Mouse (Mus musculus) limb, embryonic 11.5 days (tissue): ENCODE data around the gene Wfdc21. TPM values are rescaled to one million over a fixed set of nuclear protein-coding genes. Genes with fewer than 3 reads are reported as not detected.

Experiments
- ATAC-seq: fragments of 200-750 bp; cut with Nextera tagmentation; 2 replicates; pipeline ENCODE4 v1.8.0; 2017; ENCODE audit warnings: low read depth; ENCODE audit not compliant: insufficient number of reproducible peaks, low FRiP score, low TSS enrichment
- DNase-seq: peaks from one replicate; pipeline ENCODE4 v3.0.0-alpha.2; 2015; ENCODE audit warnings: low spot score
- H3K27ac ChIP-seq: fragments of 300-500 bp; sonication (generic); replicated peaks from 2 replicates; pipeline ENCODE4 v1.5.1; 2014; ENCODE audit warnings: low read depth, mild to moderate bottlenecking, low read length
- H3K27me3 ChIP-seq: fragments of 300-500 bp; sonication (generic); 2 replicates; pipeline ENCODE4 v1.6.1; 2014; ENCODE audit warnings: mild to moderate bottlenecking, low read length, mixed read lengths; ENCODE audit not compliant: control insufficient read depth, insufficient read depth
- H3K36me3 ChIP-seq: fragments of 300-500 bp; sonication (generic); 2 replicates; pipeline ENCODE4 v1.6.1; 2014; ENCODE audit warnings: mild to moderate bottlenecking, low read length, moderate library complexity, mixed read lengths; ENCODE audit not compliant: control insufficient read depth, insufficient read depth
- H3K4me1 ChIP-seq: fragments of 300-500 bp; sonication (generic); 2 replicates; pipeline ENCODE4 v1.6.1; 2014; ENCODE audit warnings: low read length, mixed read lengths; ENCODE audit not compliant: control insufficient read depth, insufficient read depth
- H3K4me2 ChIP-seq: fragments of 300-500 bp; sonication (generic); 2 replicates; pipeline ENCODE4 v1.6.1; 2014; ENCODE audit warnings: low read depth, mild to moderate bottlenecking, moderate library complexity; ENCODE audit not compliant: severe bottlenecking
- H3K4me3 ChIP-seq: fragments of 300-500 bp; sonication (generic); 2 replicates; pipeline ENCODE4 v1.5.1; 2014; ENCODE audit warnings: low read depth, low read length
- H3K9ac ChIP-seq: fragments of 300-500 bp; sonication (generic); 2 replicates; pipeline ENCODE4 v1.6.1; 2014; ENCODE audit warnings: mild to moderate bottlenecking, low read length
- H3K9me3 ChIP-seq: fragments of 300-500 bp; sonication (generic); 2 replicates; pipeline ENCODE4 v1.6.1; 2016; ENCODE audit warnings: low read length; ENCODE audit not compliant: control insufficient read depth
- WGBS: fragments of 180-500 bp; shearing (Covaris S2); extraction: QIAGEN DNeasy Blood & Tissue Kit; methylation state at CpG from one replicate; pipeline ENCODE4 v1.1.7; 2014; 5-methylcytosine and 5-hydroxymethylcytosine counted together
- polyA plus RNA-seq: library from polyadenylated mRNA; unstranded; fragments of >200 nt; fragmentation: Nextera tagmentation; extraction: Ambion mirVana; gene quantifications from 2 replicates; pipeline ENCODE4 v1.2.1, GENCODE M21; 2014

Wfdc21 gene
- polyA plus RNA-seq, 1 experiment from 2014 or later, result not detected

DNA sequence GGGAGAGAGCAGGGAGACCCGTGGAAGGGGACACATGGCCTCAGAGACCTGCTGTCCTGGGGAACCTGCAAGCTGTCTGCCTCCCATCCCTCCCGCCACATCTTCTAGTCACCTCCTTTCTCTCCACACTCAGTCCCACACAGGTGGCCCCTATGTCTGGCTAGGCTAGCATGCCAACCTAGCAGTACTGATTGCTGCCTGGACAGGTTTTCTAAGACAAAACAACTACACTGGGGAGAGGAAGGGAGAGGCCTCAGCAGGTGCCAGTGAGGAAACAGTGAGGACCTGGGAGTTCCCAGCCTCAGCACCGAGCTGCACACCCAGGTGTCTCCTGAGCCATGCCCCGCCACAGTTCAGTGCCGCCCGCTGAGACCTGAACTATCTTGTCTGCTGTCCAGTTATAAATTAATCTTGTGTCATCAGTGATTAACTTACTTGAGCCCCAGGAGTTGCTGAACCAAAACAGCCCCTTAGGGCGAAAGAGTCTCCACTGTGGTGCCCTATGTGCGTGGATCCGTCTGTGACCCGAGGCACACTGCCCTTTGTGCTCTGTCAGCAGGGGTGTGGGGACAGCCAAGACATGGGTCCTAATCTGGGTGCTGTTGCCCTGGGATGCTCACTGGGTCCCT lies 50.4 kb downstream of the Wfdc21 start:
- Histone ChIP-seq H3K4me2 (no peak overlapping the region), H3K27me3 (no peaks in the 10 kb centered on the region), H3K4me3 (no peak overlapping the region), H3K4me1 (no peaks in the 10 kb centered on the region), H3K9ac (no peak overlapping the region), H3K27ac (no peak overlapping the region), H3K36me3 (no peaks in the 10 kb centered on the region), H3K9me3 (no peaks in the 10 kb centered on the region)
- ATAC-seq, result no peak
- DNase-seq, result no peak
- WGBS, result 80% methylated on average over 10 of the region's 10 CpGs

DNA sequence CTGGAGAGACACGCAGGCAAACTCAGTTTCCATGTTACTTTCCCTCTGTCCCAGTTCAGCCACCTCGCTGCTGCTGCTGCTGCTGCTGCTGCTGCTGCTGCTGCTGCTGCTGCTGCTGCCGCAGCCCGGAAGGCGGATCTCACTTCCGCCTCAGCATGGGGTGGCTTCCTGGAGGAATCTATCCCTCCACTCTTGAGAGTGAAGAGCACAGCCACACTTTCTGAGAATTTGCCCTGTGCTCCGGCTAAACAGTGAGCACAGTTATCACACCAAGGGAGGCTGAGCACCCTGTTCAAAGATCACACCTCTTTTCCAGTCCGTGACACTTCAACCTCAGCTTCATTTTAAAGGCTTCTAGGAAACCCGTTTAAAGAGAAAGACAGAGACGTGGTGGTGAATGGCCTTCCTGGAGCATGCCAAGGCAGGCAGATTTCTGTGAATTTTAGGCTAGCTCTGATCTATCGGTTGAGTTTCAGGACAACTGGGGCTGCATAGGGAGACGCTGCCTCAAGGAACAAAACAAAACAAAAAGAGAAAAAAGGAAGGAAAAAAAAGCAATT lies 53.2 kb downstream of the Wfdc21 start:
- 71% methylated on average over 12 of the region's 12 CpGs for WGBS
- Histone ChIP-seq H3K9ac (no peak overlapping the region), H3K36me3 (no peaks in the 10 kb centered on the region), H3K9me3 (no peaks in the 10 kb centered on the region), H3K27me3 (no peaks in the 10 kb centered on the region), H3K4me2 (no peak overlapping the region), H3K4me1 (no peaks in the 10 kb centered on the region), H3K4me3 (no peak overlapping the region), H3K27ac (no peak overlapping the region)
- DNase-seq (no peak), ATAC-seq (no peak)

DNA sequence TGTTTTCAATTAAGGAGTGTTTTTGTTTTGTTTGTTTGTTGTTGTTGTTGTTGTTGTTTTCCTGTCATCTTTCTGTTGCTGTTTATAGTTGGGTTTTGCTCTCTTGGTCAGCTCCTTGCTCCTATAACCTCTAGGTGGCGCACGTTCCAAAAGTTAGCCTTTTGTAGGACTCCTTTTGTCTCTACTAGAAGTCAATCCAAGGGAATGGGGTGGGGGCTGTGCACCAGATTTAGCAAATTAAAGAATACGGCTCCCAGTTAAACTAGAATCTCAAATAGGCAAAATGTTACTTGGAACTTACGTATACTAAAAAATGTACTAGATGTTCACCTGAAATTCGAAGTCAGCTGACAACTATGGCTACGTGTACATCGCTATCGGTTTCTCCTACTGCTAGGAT lies 55.4 kb downstream of the Wfdc21 start:
- Histone ChIP-seq H3K4me2 (no peak overlapping the region), H3K27me3 (no peaks in the 10 kb centered on the region)

More for the DNA sequence above, 55.4 kb downstream of the Wfdc21 start:
- WGBS, result 65% methylated on average over 8 of the region's 8 CpGs
- Histone ChIP-seq H3K9ac (no peak overlapping the region), H3K36me3 (no peaks in the 10 kb centered on the region), H3K27ac (no peak overlapping the region), H3K4me3 (no peak overlapping the region), H3K9me3 (no peaks in the 10 kb centered on the region), H3K4me1 (no peaks in the 10 kb centered on the region)
- ATAC-seq, result no peak
- DNase-seq, result peak; percentile 36

Other genes starting within 250 kb of the Wfdc21 start
- not detected in 2 replicates for gene Heatr9, start 224.8 kb upstream of the Wfdc21 start, polyA plus RNA-seq
- gene Ccl5, start 216.4 kb upstream of the Wfdc21 start, polyA plus RNA-seq, result not detected in 2 replicates
- 0.56 and 0.94 TPM in 2 replicates for gene Ccl9, start 168.3 kb upstream of the Wfdc21 start, polyA plus RNA-seq
- gene Ccl6, start 153.9 kb upstream of the Wfdc21 start, polyA plus RNA-seq, result 0.62 and 1.1 TPM in 2 replicates
- not detected in 2 replicates for gene Rpl9-ps1, start 101.3 kb upstream of the Wfdc21 start, polyA plus RNA-seq
- 0.20 and 0.34 TPM in 2 replicates for gene Ccl3, start 97.6 kb upstream of the Wfdc21 start, polyA plus RNA-seq
- gene Ccl4, start 84.4 kb upstream of the Wfdc21 start, polyA plus RNA-seq, result 0.48 TPM in 1 of 2 replicates, not detected in the other
- 0.67 TPM in 1 of 2 replicates, not detected in the other for gene Wfdc17, start 42.9 kb upstream of the Wfdc21 start, polyA plus RNA-seq
- gene Wfdc18, start 37.9 kb upstream of the Wfdc21 start, polyA plus RNA-seq, result not detected in 2 replicates
- 26.9 and 30.5 TPM in 2 replicates for gene Heatr6, start 6.8 kb downstream of the Wfdc21 start, polyA plus RNA-seq
- gene Hnf1b, start 103.1 kb downstream of the Wfdc21 start, polyA plus RNA-seq, result 0.25 TPM in 1 of 2 replicates, not detected in the other
- 51.5 and 53.2 TPM in 2 replicates for gene Ddx52, start 195.1 kb downstream of the Wfdc21 start, polyA plus RNA-seq
- 6.4 and 7.5 TPM in 2 replicates for gene Synrg, start 217.5 kb downstream of the Wfdc21 start, polyA plus RNA-seq